Mouse (Mus musculus): Measurements from ENCODE around the gene Stk24.

- TF ChIP-seq GATA1 (IDR thresholded peaks at IDR 0.05; ENCODE audit: low read length) (no peak), TAL1 (IDR thresholded peaks at IDR 0.05; ENCODE audit: low read length) (no peak)
Observed at GRCm38 (mm10) chr14:121339951-121340401, 39.8 kb downstream of the Stk24 start.
